Mouse (Mus musculus) CH12.LX (cell line): ENCODE measurements around the gene Dagla. TPM values are rescaled to one million over a fixed set of nuclear protein-coding genes. Genes with fewer than 3 reads are reported as not detected.

Experiments
- DNase-seq: peaks from one replicate; pipeline ENCODE4 v3.0.0-alpha.2; 2013; ENCODE audit errors: extremely low read depth
- H3K27ac ChIP-seq: 2 replicates; pipeline ENCODE4 v1.5.1; 2012; ENCODE audit warnings: low read depth, mild to moderate bottlenecking, control low read depth, moderate library complexity; ENCODE audit not compliant: insufficient read depth
- H3K27me3 ChIP-seq: replicated peaks from 2 replicates; pipeline ENCODE3; 2012; ENCODE audit warnings: inconsistent platforms
- H3K36me3 ChIP-seq, 2 experiments: replicated peaks in 1 of 2; 2 replicates each; pipeline versions ENCODE3 to v1.6.1; 2012; ENCODE audit warnings: inconsistent platforms in 1 of 2, low read length in 1 of 2, mild to moderate bottlenecking in 1 of 2, mixed read lengths in 1 of 2, moderate library complexity in 1 of 2; ENCODE audit not compliant: control insufficient read depth in 1 of 2, insufficient read depth in 1 of 2
- H3K4me1 ChIP-seq, 2 experiments: 2 replicates each; pipeline ENCODE4 v1.6.1; 2012; ENCODE audit warnings: inconsistent platforms in 1 of 2, moderate library complexity in 1 of 2; ENCODE audit not compliant: insufficient read depth in 2 of 2, control insufficient read depth in 1 of 2
- H3K4me2 ChIP-seq: 2 replicates; pipeline ENCODE4 v1.6.1; 2012; ENCODE audit warnings: low read depth, mild to moderate bottlenecking, control low read depth; ENCODE audit not compliant: poor library complexity, insufficient read depth, severe bottlenecking
- H3K4me3 ChIP-seq, 3 experiments: fragments of 150-350 bp in 1 of 3; sonication (generic) in 1 of 3; replicated peaks in 1 of 3; 2 replicates each; pipeline versions ENCODE3 to v1.5.1; 2011 to 2012; ENCODE audit warnings: low read depth in 2 of 3, low read length in 2 of 3, mild to moderate bottlenecking in 2 of 3, moderate library complexity in 2 of 3, control low read depth in 1 of 3, improper control_type of control experiment in 1 of 3, inconsistent platforms in 1 of 3, mixed read lengths in 1 of 3; ENCODE audit not compliant: poor library complexity in 1 of 3
- H3K79me2 ChIP-seq: replicated peaks from 2 replicates; pipeline ENCODE4 v1.6.1; 2012; ENCODE audit warnings: mild to moderate bottlenecking, moderate library complexity; ENCODE audit not compliant: control insufficient read depth, poor library complexity, insufficient read depth, severe bottlenecking; ENCODE audit errors: extremely low read depth
- H3K9ac ChIP-seq: 2 replicates; pipeline ENCODE4 v1.6.1; 2012; ENCODE audit warnings: low read depth, mild to moderate bottlenecking, control low read depth, moderate library complexity; ENCODE audit not compliant: insufficient read depth
- H3K9me3 ChIP-seq: replicated peaks from 2 replicates; pipeline ENCODE3; 2012; ENCODE audit warnings: low read length, inconsistent platforms, mixed read lengths
- BHLHE40 ChIP-seq: IDR thresholded peaks from 2 replicates; pipeline ENCODE4 v1.6.1; 2011; ENCODE audit warnings: mild to moderate bottlenecking, low read depth, low read length, improper control_type of control experiment
- CHD1 ChIP-seq: IDR thresholded peaks from 2 replicates; pipeline ENCODE4 v1.6.1; 2012; ENCODE audit warnings: low read depth, low read length, improper control_type of control experiment, inconsistent platforms
- CHD2 ChIP-seq: IDR thresholded peaks from 2 replicates; pipeline ENCODE4 v1.6.1; 2011; ENCODE audit warnings: low read length, improper control_type of control experiment
- CTCF ChIP-seq, 2 experiments: IDR thresholded peaks in 1 of 2; conservative IDR thresholded peaks in 1 of 2; 2 replicates each; pipeline ENCODE4 v1.5.1; 2011 to 2012; ENCODE audit warnings: low read depth in 2 of 2, low read length in 2 of 2, improper control_type of control experiment in 1 of 2, inconsistent platforms in 1 of 2, mild to moderate bottlenecking in 1 of 2, moderate library complexity in 1 of 2
- E2F4 ChIP-seq: IDR thresholded peaks from 2 replicates; pipeline ENCODE4 v1.6.1; 2011; ENCODE audit warnings: low read depth, low read length, improper control_type of control experiment; ENCODE audit not compliant: insufficient replicate concordance
- ELF1 ChIP-seq: IDR thresholded peaks from 2 replicates; pipeline ENCODE4 v1.6.1; 2014; ENCODE audit warnings: low read depth, mild to moderate bottlenecking, inconsistent platforms, low read length, improper control_type of control experiment
- ETS1 ChIP-seq: conservative IDR thresholded peaks from 2 replicates; pipeline ENCODE4 v1.6.1; 2012; ENCODE audit warnings: low read depth, mild to moderate bottlenecking, inconsistent platforms, low read length, improper control_type of control experiment, moderate library complexity
- HCFC1 ChIP-seq: IDR thresholded peaks from 2 replicates; pipeline ENCODE4 v1.6.1; 2012; ENCODE audit warnings: low read depth, mild to moderate bottlenecking, inconsistent platforms, low read length, improper control_type of control experiment
- IRF4 ChIP-seq: IDR thresholded peaks from 2 replicates; pipeline ENCODE4 v1.6.1; 2014; ENCODE audit warnings: low read depth, mild to moderate bottlenecking, inconsistent platforms, low read length, improper control_type of control experiment
- JUN ChIP-seq: IDR thresholded peaks from 2 replicates; pipeline ENCODE4 v1.6.1; 2011; ENCODE audit warnings: low read depth, mild to moderate bottlenecking, low read length, improper control_type of control experiment, moderate library complexity; ENCODE audit not compliant: insufficient read depth
- KAT2A ChIP-seq: IDR thresholded peaks from 2 replicates; pipeline ENCODE4 v1.6.1; 2012; ENCODE audit warnings: low read length, improper control_type of control experiment, inconsistent platforms; ENCODE audit not compliant: insufficient replicate concordance
- MAFK ChIP-seq: IDR thresholded peaks from 2 replicates; pipeline ENCODE4 v1.6.1; 2011; ENCODE audit warnings: low read length, improper control_type of control experiment; ENCODE audit not compliant: insufficient replicate concordance
- MEF2A ChIP-seq: IDR thresholded peaks from 2 replicates; pipeline ENCODE4 v1.6.1; 2014; ENCODE audit warnings: low read depth, mild to moderate bottlenecking, inconsistent platforms, low read length, improper control_type of control experiment, borderline replicate concordance
- MYC ChIP-seq: IDR thresholded peaks from 2 replicates; pipeline ENCODE4 v1.6.1; 2011; ENCODE audit warnings: low read depth, mild to moderate bottlenecking, improper control_type of control experiment, low read length
- NELFE ChIP-seq: IDR thresholded peaks from 2 replicates; pipeline ENCODE4 v1.6.1; 2011; ENCODE audit warnings: low read depth, low read length, improper control_type of control experiment
- NRF1 ChIP-seq: IDR thresholded peaks from 2 replicates; pipeline ENCODE4 v1.6.1; 2014; ENCODE audit warnings: low read depth, mild to moderate bottlenecking, inconsistent platforms, low read length, improper control_type of control experiment, moderate library complexity
- POLR2A ChIP-seq: IDR thresholded peaks from 2 replicates; pipeline ENCODE4 v1.6.1; 2011; ENCODE audit warnings: low read depth, mild to moderate bottlenecking, improper control_type of control experiment, low read length
- POLR2AphosphoS2 ChIP-seq: IDR thresholded peaks from 2 replicates; pipeline ENCODE4 v1.6.1; 2011; ENCODE audit warnings: low read depth, low read length, improper control_type of control experiment
- RAD21 ChIP-seq: IDR thresholded peaks from 2 replicates; pipeline ENCODE4 v1.6.1; 2011; ENCODE audit warnings: low read depth, mild to moderate bottlenecking, low read length, improper control_type of control experiment, moderate library complexity
- RCOR1 ChIP-seq: conservative IDR thresholded peaks from 2 replicates; pipeline ENCODE4 v1.6.1; 2012; ENCODE audit warnings: low read depth, mild to moderate bottlenecking, inconsistent platforms, low read length, improper control_type of control experiment
- SIN3A ChIP-seq: IDR thresholded peaks from 2 replicates; pipeline ENCODE4 v1.6.1; 2012; ENCODE audit warnings: low read length, improper control_type of control experiment, inconsistent platforms
- TBP ChIP-seq: conservative IDR thresholded peaks from 2 replicates; pipeline ENCODE4 v1.6.1; 2011; ENCODE audit warnings: low read depth, low read length, improper control_type of control experiment
- TCF12 ChIP-seq: IDR thresholded peaks from 2 replicates; pipeline ENCODE4 v1.6.1; 2014; ENCODE audit warnings: low read depth, mild to moderate bottlenecking, inconsistent platforms, low read length, improper control_type of control experiment
- UBTF ChIP-seq: IDR thresholded peaks from 2 replicates; pipeline ENCODE4 v1.6.1; 2012; ENCODE audit warnings: low read depth, mild to moderate bottlenecking, inconsistent platforms, low read length, improper control_type of control experiment, moderate library complexity
- USF1 ChIP-seq: IDR thresholded peaks from 2 replicates; pipeline ENCODE4 v1.6.1; 2014; ENCODE audit warnings: low read depth, mild to moderate bottlenecking, inconsistent platforms, low read length, improper control_type of control experiment
- USF2 ChIP-seq: conservative IDR thresholded peaks from 2 replicates; pipeline ENCODE4 v1.6.1; 2011; ENCODE audit warnings: low read depth, low read length, improper control_type of control experiment
- ZC3H11A ChIP-seq: IDR thresholded peaks from 2 replicates; pipeline ENCODE4 v1.6.1; 2012; ENCODE audit warnings: low read depth, mild to moderate bottlenecking, inconsistent platforms, low read length, improper control_type of control experiment
- ZKSCAN1 ChIP-seq: IDR thresholded peaks from 2 replicates; pipeline ENCODE4 v1.6.1; 2012; ENCODE audit warnings: low read depth, inconsistent platforms, low read length, improper control_type of control experiment, borderline replicate concordance
- ZMIZ1 ChIP-seq: IDR thresholded peaks from 2 replicates; pipeline ENCODE4 v1.6.1; 2012; ENCODE audit warnings: low read depth, mild to moderate bottlenecking, inconsistent platforms, low read length, improper control_type of control experiment
- ZNF384 ChIP-seq: IDR thresholded peaks from 2 replicates; pipeline ENCODE4 v1.6.1; 2012; ENCODE audit warnings: low read depth, low read length, improper control_type of control experiment, inconsistent platforms
- dilution Hi-C: fragments of 300-500 bp; cut with MboI; formaldehyde crosslinking; loops from 2 replicates; pipeline ENCODE4 v1.14.3; 2020; ENCODE audit warnings: low sequenced_read_pairs; ENCODE audit not compliant: extremely low pct_unique_long_range_greater_than_20kb, extremely low pct_ligation_motif_present
- in situ Hi-C: fragments of 300-500 bp; cut with MboI; formaldehyde crosslinking; loops from 3 replicates; pipeline ENCODE4 v1.14.3; 2019; ENCODE audit warnings: low sequenced_read_pairs, low pct_ligation_motif_present, low pct_unique_long_range_greater_than_20kb, mixed read lengths
- polyA plus RNA-seq: library from polyadenylated mRNA; unstranded; fragments of >175 nt; gene quantifications from 2 replicates; pipeline ENCODE4 v1.2.1, GENCODE M21; 2012; ENCODE audit warnings: low read depth; ENCODE audit not compliant: insufficient read length
- total RNA-seq, 2 experiments: library from RNA; depleted of rRNA; stranded (reverse); fragments of 300-350 nt in 1 of 2; fragments of >200 nt in 1 of 2; gene quantifications; 2 replicates each; pipeline ENCODE4 v1.2.3; 2012 to 2014

The Dagla gene
- total and polyA plus RNA-seq, 3 experiments: 0.21 to 0.55 TPM; not detected in 1

- Histone ChIP-seq H3K79me2 (no peaks in the 10 kb centered on the region), H3K4me1 (peaks cover 32 to 43% of the 10 kb centered on the region in 2 experiments), H3K9ac (no peak overlapping the region), H3K9me3 (peaks cover 14% of the 10 kb centered on the region)
- in situ Hi-C loops: no loop called here
- dilution Hi-C loops: no loop called here
- peak; percentile 40 for DNase-seq
- TF ChIP-seq ZKSCAN1 (no peak), RAD21 (no peak), TCF12 (no peak), ZNF384 (no peak), MAFK (peak; percentile 53; the same call in 1 of the 2 replicates), KAT2A (no peak), MYC (no peak), POLR2A (no peak), CHD2 (no peak), HCFC1 (no peak), BHLHE40 (no peak), SIN3A (no peak), NELFE (no peak), ETS1 (peak; percentile 26; the same call in 1 of the 2 replicates), MEF2A (no peak), CTCF (conservative IDR thresholded peaks at IDR 0.05 in 1 of 2, IDR thresholded peaks at IDR 0.05 in 1 of 2; ENCODE audit: low read depth in 2 of 2, low read length in 2 of 2) (no peak), IRF4 (0 out of 2 replicates have a peak, but pooled peaks have one; percentile 32), POLR2AphosphoS2 (no peak)
- TF ChIP-seq, all 38 proteins: peak for 3
- Histone ChIP-seq H3K4me3 (no peak overlapping the region), H3K36me3 (no peaks in the 10 kb centered on the region), H3K27ac (no peak overlapping the region), H3K27me3 (peaks cover 62% of the 10 kb centered on the region), H3K4me2 (0 out of 2 replicates have a peak overlapping the region, but pooled peaks have one; percentile 21)
Observed at GRCm38 (mm10) chr19:10347628-10348273, 43.1 kb upstream of the Dagla start.

DNA sequence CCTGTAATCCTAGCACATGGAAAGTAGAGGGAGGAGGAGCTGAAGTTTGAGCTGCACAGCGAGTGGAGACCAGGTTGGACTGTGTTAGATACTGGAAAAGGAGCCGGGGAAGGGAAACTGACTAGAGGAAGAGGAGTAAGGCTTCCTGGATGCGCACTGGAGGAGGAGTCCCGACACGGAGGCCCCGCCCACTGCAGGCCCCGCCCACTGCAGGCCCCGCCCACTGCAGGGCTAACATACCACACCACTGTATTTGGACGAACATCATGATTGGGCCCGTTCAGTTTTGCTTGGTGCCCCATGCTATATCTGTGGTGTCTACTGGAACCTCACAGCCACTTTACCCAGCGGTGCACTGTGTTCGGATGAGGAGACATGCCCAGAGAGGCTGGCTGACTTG lies 41.0 kb upstream of the Dagla start:
- dilution Hi-C loops: no loop called here
- Histone ChIP-seq H3K36me3 (no peaks in the 10 kb centered on the region), H3K27me3 (peaks cover 79% of the 10 kb centered on the region), H3K27ac (no peak overlapping the region), H3K9ac (no peak overlapping the region), H3K4me2 (no peak overlapping the region), H3K79me2 (no peaks in the 10 kb centered on the region), H3K9me3 (peaks cover 11% of the 10 kb centered on the region), H3K4me3 (no peak overlapping the region), H3K4me1 (peaks cover 20 to 31% of the 10 kb centered on the region in 2 experiments)
- no peak for TF ChIP-seq IRF4
- TF ChIP-seq USF1: no peak
- no peak for TF ChIP-seq CHD2
- TF ChIP-seq TBP: no peak
- TF ChIP-seq ELF1: no peak
- TF ChIP-seq CTCF (conservative IDR thresholded peaks at IDR 0.05 in 1 of 2, IDR thresholded peaks at IDR 0.05 in 1 of 2; ENCODE audit: low read depth in 2 of 2, low read length in 2 of 2): no peak
- TF ChIP-seq CHD1: no peak
- no peak for TF ChIP-seq RCOR1
- no peak for TF ChIP-seq POLR2AphosphoS2
- no peak for TF ChIP-seq NRF1
- no peak for TF ChIP-seq USF2
- TF ChIP-seq JUN: no peak
- no peak for TF ChIP-seq ZMIZ1
- TF ChIP-seq E2F4: no peak
- no peak for TF ChIP-seq ETS1
- no peak for TF ChIP-seq UBTF
- TF ChIP-seq ZC3H11A: no peak
- TF ChIP-seq MAFK: no peak
- DNase-seq: no peak
- in situ Hi-C loops: no loop called here
